Mouse (Mus musculus): ENCODE data around the gene Slc50a1. TPM values are rescaled to one million over a fixed set of nuclear protein-coding genes. Genes with fewer than 3 reads are reported as not detected.
A peak's percentile ranks its signal among the peaks of the same experiment; 100 is the strongest.

The Slc50a1 gene
- polyA plus RNA-seq, 1 experiment from 2014 or later: 40.2 TPM

DNA sequence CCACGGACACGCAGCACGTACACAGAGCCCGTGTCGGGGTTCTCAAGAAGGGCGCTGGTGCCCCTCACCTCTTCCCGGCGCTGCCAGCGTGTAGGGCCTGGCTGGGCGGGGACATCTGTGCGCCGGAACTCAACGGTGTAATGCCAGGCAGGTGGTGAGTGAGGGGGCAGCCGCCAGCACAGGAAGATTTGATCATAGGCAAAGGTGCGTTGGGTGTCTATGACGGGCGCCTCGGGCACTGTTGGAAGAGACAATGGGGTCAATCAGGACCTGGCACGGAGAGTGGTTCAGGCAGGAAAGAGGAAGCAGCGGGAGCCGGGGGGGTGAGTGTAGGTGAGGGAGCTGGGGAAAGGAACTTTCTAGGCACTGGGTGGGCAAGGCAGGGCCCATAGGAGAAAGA is 32.7 kb downstream of the Slc50a1 start:
- WGBS: 94% methylated on average over 21 of the region's 21 CpGs
- ATAC-seq (ENCODE audit: low FRiP score, low read depth): no peak
- H3K9me3 ChIP-seq: no peaks in the 10 kb centered on the region
- H3K36me3 ChIP-seq: peaks cover 82% of the 10 kb centered on the region
- H3K4me3 ChIP-seq: no peak overlapping the region
- H3K4me1 ChIP-seq: no peaks in the 10 kb centered on the region
- no peak overlapping the region for H3K27ac ChIP-seq
- H3K27me3 ChIP-seq (replicated peaks): no peaks in the 10 kb centered on the region
- no peak overlapping the region for H3K4me2 ChIP-seq (replicated peaks)
- H3K9ac ChIP-seq: no peak overlapping the region

DNA sequence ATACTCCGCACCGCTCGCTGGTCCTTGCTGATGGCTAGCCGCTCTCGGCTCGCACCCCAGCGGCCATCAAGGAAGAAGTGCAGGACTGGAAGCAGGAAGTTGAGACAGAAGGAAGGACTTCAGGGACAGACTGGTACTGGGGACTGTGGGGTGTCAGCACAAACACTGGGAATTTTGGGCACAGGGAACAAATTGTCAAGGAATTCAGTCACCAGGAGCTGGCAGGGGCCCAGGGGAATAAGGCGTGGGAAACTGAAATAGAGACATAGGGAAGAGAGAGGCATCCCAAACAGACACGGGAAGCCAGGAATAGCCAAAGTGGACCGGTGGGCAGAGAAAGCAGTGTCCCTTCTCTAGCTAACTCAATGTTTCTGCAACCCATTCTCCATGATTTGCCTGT is 33.9 kb downstream of the Slc50a1 start:
- no peak for ATAC-seq (ENCODE audit: low FRiP score, low read depth)
- H3K36me3 ChIP-seq: peaks cover 74% of the 10 kb centered on the region
- 93% methylated on average over 10 of the region's 10 CpGs for WGBS

DNA sequence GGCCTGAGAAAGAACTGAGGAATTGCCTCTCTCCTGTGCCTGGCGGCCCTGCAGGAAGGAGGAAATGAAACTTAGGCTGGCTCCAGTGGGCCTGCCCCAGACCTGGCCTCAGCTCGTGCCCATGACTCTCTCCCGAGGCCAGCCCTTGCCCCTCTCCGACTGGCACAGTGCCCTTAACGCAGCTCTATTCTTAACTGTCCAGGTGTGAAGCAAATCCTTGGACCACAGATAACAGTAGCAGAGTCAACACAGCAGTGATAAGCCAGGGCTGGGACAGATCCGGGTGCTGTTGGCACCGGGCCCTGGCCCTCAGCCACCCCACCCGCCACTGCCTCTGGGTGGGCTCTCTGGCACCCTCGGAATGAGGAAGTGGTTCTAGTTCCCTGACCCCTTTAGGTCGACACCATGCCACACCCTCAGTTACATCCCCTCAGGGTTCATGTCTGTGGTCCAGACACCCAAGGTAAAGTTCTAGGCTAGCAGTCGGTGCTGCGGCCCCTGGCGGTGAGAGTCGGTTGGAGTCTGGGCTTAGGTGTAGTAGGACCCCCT is 36.7 kb downstream of the Slc50a1 start:
- Histone ChIP-seq H3K4me3 (no peak overlapping the region), H3K4me1 (peaks cover 8% of the 10 kb centered on the region), H3K9me3 (no peaks in the 10 kb centered on the region), H3K9ac (no peak overlapping the region), H3K4me2 (replicated peaks) (no peak overlapping the region), H3K27ac (no peak overlapping the region), H3K36me3 (peaks cover 51% of the 10 kb centered on the region), H3K27me3 (replicated peaks) (no peaks in the 10 kb centered on the region; the same call in 1 of the 2 replicates)
- 87% methylated on average over 14 of the region's 14 CpGs for WGBS
- ATAC-seq (ENCODE audit: low FRiP score, low read depth): no peak

More for the DNA sequence above, 33.9 kb downstream of the Slc50a1 start:
- Histone ChIP-seq H3K9ac (no peak overlapping the region), H3K4me2 (replicated peaks) (no peak overlapping the region), H3K9me3 (no peaks in the 10 kb centered on the region), H3K27ac (no peak overlapping the region), H3K4me1 (no peaks in the 10 kb centered on the region), H3K4me3 (no peak overlapping the region), H3K27me3 (replicated peaks) (no peaks in the 10 kb centered on the region)

DNA sequence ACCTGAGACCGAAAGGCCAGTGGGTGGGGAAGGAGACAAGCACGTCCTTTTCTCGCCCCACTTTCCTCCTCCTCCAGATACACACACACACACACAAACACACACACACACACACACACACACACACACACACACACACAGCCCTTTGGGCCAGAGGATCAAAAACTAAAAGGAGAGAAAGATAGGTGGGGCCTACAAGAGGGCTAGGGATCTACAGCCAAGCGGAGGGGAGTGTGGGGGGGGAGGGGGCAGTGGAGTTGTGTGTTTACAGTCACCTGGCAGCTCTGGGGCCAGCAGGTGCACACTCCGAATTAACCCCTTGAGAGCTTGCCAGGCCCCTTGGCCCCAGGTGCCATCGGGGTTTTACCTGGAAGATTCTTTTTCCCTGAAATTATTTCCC is 37.8 kb downstream of the Slc50a1 start:
- no peak for ATAC-seq (ENCODE audit: low FRiP score, low read depth)
- H3K27ac ChIP-seq: no peak overlapping the region
- H3K27me3 ChIP-seq (replicated peaks): no peaks in the 10 kb centered on the region; the same call in 1 of the 2 replicates
- H3K9ac ChIP-seq: no peak overlapping the region
- H3K4me3 ChIP-seq: no peak overlapping the region
- 73% methylated on average over 6 of the region's 6 CpGs for WGBS
- H3K9me3 ChIP-seq: no peaks in the 10 kb centered on the region
- H3K36me3 ChIP-seq: peaks cover 41% of the 10 kb centered on the region
- peaks cover 17% of the 10 kb centered on the region for H3K4me1 ChIP-seq
- H3K4me2 ChIP-seq (replicated peaks): no peak overlapping the region

DNA sequence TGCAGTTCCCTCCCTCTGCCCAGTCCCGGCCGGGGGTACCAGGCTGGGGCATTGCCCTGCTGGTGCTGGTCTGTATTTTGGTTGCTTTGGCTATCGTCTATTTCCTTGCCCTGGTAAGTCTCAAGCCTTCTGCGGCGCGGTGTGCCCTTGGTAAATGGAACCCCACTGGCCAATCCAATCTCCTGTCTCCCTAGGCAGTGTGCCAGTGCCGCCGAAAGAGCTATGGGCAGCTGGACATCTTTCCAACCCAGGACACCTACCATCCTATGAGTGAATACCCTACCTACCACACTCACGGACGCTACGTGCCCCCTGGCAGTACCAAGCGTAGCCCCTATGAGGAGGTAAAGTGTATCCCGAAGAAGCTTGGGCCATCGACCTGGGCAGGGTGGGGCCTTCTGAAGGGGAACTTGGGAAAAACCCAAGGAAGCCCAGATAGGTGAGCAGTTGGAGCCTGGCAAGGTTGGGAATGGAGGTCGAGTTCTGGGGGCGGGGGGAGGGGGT is 38.5 kb downstream of the Slc50a1 start:
- H3K27me3 ChIP-seq (replicated peaks): no peaks in the 10 kb centered on the region; the same call in 1 of the 2 replicates
- no peak overlapping the region for H3K27ac ChIP-seq
- WGBS: 77% methylated on average over 16 of the region's 16 CpGs
- peaks cover 35% of the 10 kb centered on the region for H3K36me3 ChIP-seq
- no peaks in the 10 kb centered on the region for H3K9me3 ChIP-seq
- no peak for ATAC-seq (ENCODE audit: low FRiP score, low read depth)
- H3K9ac ChIP-seq: no peak overlapping the region
- peaks cover 23% of the 10 kb centered on the region for H3K4me1 ChIP-seq
- no peak overlapping the region for H3K4me2 ChIP-seq (replicated peaks)
- H3K4me3 ChIP-seq: no peak overlapping the region

DNA sequence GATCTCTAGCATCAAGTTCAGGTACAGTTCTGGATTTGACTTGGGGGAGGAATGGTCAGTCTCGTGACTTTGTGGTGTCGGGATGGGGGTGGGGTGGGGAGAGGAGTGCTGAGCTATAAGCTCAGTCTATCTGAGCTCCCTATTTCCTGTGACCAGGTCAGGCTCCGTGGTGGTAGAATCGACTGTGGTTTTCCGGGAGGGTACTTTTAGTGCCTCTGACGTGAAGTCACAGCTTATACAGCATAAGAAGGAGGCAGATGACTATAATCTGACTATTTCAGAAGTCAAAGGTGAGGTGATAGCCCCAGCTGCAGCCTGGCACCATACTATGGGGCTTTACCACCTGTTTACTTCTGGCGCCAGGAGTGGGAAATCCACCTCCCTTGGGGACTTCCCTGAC is 39.0 kb downstream of the Slc50a1 start:
- Histone ChIP-seq H3K4me3 (no peak overlapping the region), H3K4me1 (peaks cover 28% of the 10 kb centered on the region), H3K9ac (no peak overlapping the region), H3K27me3 (replicated peaks) (no peaks in the 10 kb centered on the region; the same call in 1 of the 2 replicates), H3K27ac (no peak overlapping the region), H3K4me2 (replicated peaks) (no peak overlapping the region), H3K36me3 (peaks cover 31% of the 10 kb centered on the region), H3K9me3 (no peaks in the 10 kb centered on the region)
- ATAC-seq (ENCODE audit: low FRiP score, low read depth): no peak
- WGBS: 82% methylated on average over 7 of the region's 7 CpGs

DNA sequence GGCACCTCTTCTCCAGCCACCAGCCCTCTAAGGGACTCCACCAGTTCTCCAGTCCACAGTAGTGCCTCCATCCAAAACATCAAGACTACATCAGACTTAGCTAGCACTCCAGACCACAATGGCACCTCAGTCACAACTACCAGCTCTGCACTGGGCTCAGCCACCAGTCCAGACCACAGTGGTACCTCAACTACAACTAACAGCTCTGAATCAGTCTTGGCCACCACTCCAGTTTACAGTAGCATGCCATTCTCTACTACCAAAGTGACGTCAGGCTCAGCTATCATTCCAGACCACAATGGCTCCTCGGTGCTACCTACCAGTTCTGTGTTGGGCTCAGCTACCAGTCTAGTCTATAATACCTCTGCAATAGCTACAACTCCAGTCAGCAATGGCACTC is 39.8 kb downstream of the Slc50a1 start:
- H3K36me3 ChIP-seq: peaks cover 23% of the 10 kb centered on the region
- no peak overlapping the region for H3K4me3 ChIP-seq
- WGBS: 86% methylated on average over 2 of the region's 2 CpGs
- no peak for ATAC-seq (ENCODE audit: low FRiP score, low read depth)
- no peaks in the 10 kb centered on the region for H3K9me3 ChIP-seq
- peaks cover 36% of the 10 kb centered on the region for H3K4me1 ChIP-seq
- no peak overlapping the region for H3K4me2 ChIP-seq (replicated peaks)
- H3K27me3 ChIP-seq (replicated peaks): no peaks in the 10 kb centered on the region; the same call in 1 of the 2 replicates
- no peak overlapping the region for H3K27ac ChIP-seq
- H3K9ac ChIP-seq: no peak overlapping the region

DNA sequence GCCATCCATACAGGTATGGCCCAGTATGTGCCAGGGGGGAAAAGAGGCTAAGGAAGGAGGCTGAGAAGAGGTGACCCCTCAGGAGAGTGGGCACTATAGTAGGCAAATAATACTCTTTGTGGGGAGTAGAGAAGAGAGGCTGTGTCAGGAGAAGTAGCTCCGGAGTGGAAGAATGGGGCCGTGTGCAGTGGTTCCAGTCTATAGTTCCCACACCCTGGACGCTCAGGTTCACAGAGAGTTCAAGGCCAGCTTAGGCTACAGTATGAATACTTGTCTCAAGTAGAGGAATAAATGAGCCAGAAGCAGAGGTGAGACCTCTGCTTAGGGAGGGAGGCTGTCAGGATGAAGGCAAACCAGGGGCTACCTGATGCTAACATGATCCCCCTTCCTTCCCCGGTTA is 41.1 kb downstream of the Slc50a1 start:
- peaks cover 47% of the 10 kb centered on the region for H3K4me1 ChIP-seq
- H3K36me3 ChIP-seq: peaks cover 15% of the 10 kb centered on the region
- H3K9me3 ChIP-seq: no peaks in the 10 kb centered on the region
- H3K9ac ChIP-seq: no peak overlapping the region
- H3K4me2 ChIP-seq (replicated peaks): peak overlapping the region; percentile 85; the same call in 1 of the 2 replicates
- no peaks in the 10 kb centered on the region; the same call in 1 of the 2 replicates for H3K27me3 ChIP-seq (replicated peaks)
- WGBS: 60% methylated on average over 4 of the region's 4 CpGs
- H3K4me3 ChIP-seq: no peak overlapping the region
- no peak for ATAC-seq (ENCODE audit: low FRiP score, low read depth)
- no peak overlapping the region for H3K27ac ChIP-seq

DNA sequence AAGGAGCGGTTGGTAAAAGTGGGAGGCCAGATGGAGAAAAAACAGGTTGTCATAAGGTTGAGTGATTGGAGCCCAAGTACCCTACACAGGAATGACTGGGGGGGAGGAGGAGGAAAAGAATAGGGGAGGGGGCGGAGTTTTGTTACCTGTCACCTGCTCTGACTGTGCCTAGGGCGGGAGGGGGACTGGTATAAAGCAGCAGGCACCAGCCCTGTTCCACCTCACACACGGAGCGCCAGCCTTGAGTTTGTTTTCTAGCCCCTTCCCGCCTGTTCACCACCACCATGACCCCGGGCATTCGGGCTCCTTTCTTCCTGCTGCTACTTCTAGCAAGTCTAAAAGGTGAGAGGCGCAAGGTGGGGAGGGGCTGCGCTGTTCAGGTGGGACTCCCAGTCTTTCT is 41.5 kb downstream of the Slc50a1 start, which contains the start of gene Muc1:
Muc1 (plus strand) TSS at position 222 of the 400 bp plus-strand sequence.
- Histone ChIP-seq H3K27ac (no peak within 1 kb of the TSS; the same call in 1 of the 2 replicates), H3K9me3 (no peaks in the 10 kb centered on the region), H3K4me2 (replicated peaks) (peak within 1 kb of the TSS; percentile 85), H3K4me3 (peak within 1 kb of the TSS; percentile 64), H3K9ac (0 out of 2 replicates have a peak within 1 kb of the TSS, but pooled peaks have one; percentile 17), H3K36me3 (peaks cover 15% of the 10 kb centered on the region), H3K27me3 (replicated peaks) (no peaks in the 10 kb centered on the region; the same call in 1 of the 2 replicates), H3K4me1 (peaks cover 52% of the 10 kb centered on the region)
- ATAC-seq (ENCODE audit: low FRiP score, low read depth): no peak
- WGBS: 32% methylated on average over 10 of the region's 10 CpGs

DNA sequence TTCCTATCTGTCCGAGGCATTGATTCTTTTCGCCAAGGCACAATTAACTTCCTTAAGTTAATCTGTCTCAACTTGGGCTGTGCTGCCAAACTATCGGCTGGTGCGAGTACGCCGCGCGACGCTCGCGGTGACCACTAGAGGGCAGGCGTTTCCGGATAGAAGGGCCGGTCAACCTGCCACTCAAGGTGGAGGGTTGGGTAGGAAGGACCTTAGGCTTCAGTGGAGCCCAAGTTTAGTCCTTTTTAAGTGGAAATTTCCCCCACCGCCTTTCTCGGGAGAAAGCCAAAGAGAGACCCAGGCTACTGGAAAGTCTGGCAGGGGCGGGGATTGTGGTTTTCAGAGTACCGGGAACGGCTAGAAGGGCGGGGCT is 42.2 kb downstream of the Slc50a1 start:
- 0 out of 2 replicates have a peak overlapping the region, but pooled peaks have one; percentile 17 for H3K9ac ChIP-seq
- peak; percentile 26; the same call in 1 of the 2 replicates for ATAC-seq (ENCODE audit: low FRiP score, low read depth)
- H3K9me3 ChIP-seq: no peaks in the 10 kb centered on the region
- H3K27ac ChIP-seq: no peak overlapping the region
- under 1% methylated on average over 20 of the region's 20 CpGs for WGBS
- peak overlapping the region; percentile 64 for H3K4me3 ChIP-seq
- H3K27me3 ChIP-seq (replicated peaks): no peaks in the 10 kb centered on the region; the same call in 1 of the 2 replicates
- H3K4me2 ChIP-seq (replicated peaks): peak overlapping the region; percentile 85
- H3K4me1 ChIP-seq: peaks cover 59% of the 10 kb centered on the region
- H3K36me3 ChIP-seq: peaks cover 15% of the 10 kb centered on the region

DNA sequence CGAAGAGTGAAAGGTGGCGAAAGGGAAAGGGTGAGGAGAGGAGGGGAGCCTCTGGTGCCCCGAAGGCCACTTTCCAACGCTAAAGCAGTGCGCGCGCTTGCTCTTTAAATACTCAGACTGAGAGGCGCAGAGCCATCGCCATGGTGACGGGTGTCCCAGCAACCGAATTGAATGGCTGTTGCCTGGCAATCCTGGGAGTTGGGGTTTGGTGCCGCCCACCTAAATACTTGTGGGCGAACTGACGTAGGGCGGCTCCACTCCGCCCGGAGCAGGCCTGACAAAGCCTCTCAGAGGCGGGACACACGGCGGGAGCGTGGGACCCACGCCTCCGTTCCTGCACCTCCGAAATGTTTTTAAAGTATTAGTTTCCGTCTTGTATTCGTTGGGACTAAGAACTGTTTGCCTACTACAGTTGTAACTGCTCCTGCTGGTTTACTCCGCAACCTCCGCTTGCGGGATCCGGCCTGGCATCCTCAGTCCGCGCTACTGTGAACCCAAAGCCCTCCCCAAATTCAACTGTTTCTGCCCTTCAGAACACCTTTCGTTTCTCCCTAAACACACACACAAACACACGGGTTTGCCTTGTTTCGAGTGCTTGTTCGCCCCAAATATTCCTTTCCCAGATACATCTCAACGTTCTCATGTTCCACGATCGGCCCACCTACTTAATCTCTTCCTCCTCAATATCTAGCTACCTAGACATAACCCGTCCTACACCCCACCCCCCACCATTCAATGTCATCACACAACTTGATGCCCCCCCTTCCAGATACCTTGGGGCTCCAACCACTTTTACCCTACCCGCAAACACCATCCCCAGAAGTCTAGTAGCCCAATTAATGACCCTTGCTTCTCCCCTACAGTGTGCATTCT is 42.8 kb downstream of the Slc50a1 start:
- Histone ChIP-seq H3K36me3 (peaks cover 21% of the 10 kb centered on the region), H3K27me3 (replicated peaks) (no peaks in the 10 kb centered on the region; the same call in 1 of the 2 replicates), H3K4me2 (replicated peaks) (peak overlapping the region; percentile 85), H3K9me3 (no peaks in the 10 kb centered on the region), H3K4me1 (peaks cover 65% of the 10 kb centered on the region), H3K9ac (peak overlapping the region; percentile 77), H3K27ac (peak overlapping the region; percentile 80), H3K4me3 (peak overlapping the region; percentile 64)
- ATAC-seq (ENCODE audit: low FRiP score, low read depth): peak; percentile 69
- WGBS: 2% methylated on average over 41 of the region's 41 CpGs

DNA sequence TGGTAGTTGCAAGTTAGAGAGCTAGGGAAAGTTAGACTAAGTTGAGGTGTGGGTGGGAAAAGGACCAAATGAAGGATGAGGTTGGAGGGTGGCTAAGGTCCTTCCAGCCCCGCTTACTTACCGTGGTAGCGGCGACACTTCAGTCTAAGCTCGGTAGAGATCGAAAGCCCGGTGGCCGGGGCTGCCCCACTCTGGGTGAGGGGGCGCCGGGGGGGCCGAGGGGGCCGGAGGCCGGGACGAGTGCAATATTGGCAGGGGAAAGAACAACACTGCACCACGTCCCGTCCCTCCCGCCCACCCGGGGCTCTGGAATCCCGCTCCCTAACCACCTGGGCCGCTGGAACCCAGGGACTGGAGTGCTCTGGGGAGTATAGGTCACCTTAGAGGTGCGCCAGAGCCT is 43.5 kb downstream of the Slc50a1 start, which contains the start of gene Mtx1:
Mtx1 (minus strand) TSS at position 189 of the 400 bp plus-strand sequence.
- H3K27me3 ChIP-seq (replicated peaks): no peaks in the 10 kb centered on the region; the same call in 1 of the 2 replicates
- ATAC-seq (ENCODE audit: low FRiP score, low read depth): peak; percentile 4; the same call in 1 of the 2 replicates
- peaks cover 65% of the 10 kb centered on the region for H3K4me1 ChIP-seq
- 2% methylated on average over 21 of the region's 21 CpGs for WGBS
- no peaks in the 10 kb centered on the region for H3K9me3 ChIP-seq
- H3K4me3 ChIP-seq: peak within 1 kb of the TSS; percentile 64
- peak within 1 kb of the TSS; percentile 85 for H3K4me2 ChIP-seq (replicated peaks)
- peak within 1 kb of the TSS; percentile 77 for H3K9ac ChIP-seq
- peaks cover 22% of the 10 kb centered on the region for H3K36me3 ChIP-seq
- peak within 1 kb of the TSS; percentile 80 for H3K27ac ChIP-seq

All from neural tube, embryonic 12.5 days (tissue).